9 mouse cellular contexts compared by ENCODE assay signal in genomic region chr5:138948031-138948980, GRCm38 (mm10). TPM values are rescaled to one million over a fixed set of nuclear protein-coding genes. Genes with fewer than 3 reads are reported as not detected.
DNase-seq lines count a peak whose midpoint lies in the region; ATAC-seq and TF ChIP-seq lines count a peak whose summit lies in the region.
"Had no signal": no experiment of that assay in that cellular context is flagged by ENCODE, and none has a peak within 500 bp of the region (broad histone marks: within the 10 kb centered on the region; RNA-seq: fewer than 3 reads in every experiment).

No protein-coding gene starts in this region.

- H3K9me3 ChIP-seq in neural tube, embryonic 12.5 days = no peaks in the 10 kb centered on the region
- no peaks in the 10 kb centered on the region for H3K9me3 ChIP-seq in neural tube, embryonic 15.5 days (replicated peaks)
- H3K9me3 ChIP-seq in embryonic facial prominence, embryonic 15.5 days (replicated peaks) = no peaks in the 10 kb centered on the region
- no peaks in the 10 kb centered on the region for H3K9me3 ChIP-seq in heart, embryonic 16.5 days (replicated peaks; ENCODE audit: control insufficient read depth, low read length)
- H3K9me3 ChIP-seq in kidney, embryonic 16.5 days (ENCODE audit: low read length) = no peaks in the 10 kb centered on the region
- H3K9me3 ChIP-seq in midbrain, postnatal 0 days (ENCODE audit: low read length) = no peaks in the 10 kb centered on the region

- H3K36me3 ChIP-seq in neural tube, embryonic 12.5 days = no peaks in the 10 kb centered on the region
- no peaks in the 10 kb centered on the region for H3K36me3 ChIP-seq in neural tube, embryonic 15.5 days
- H3K36me3 ChIP-seq in embryonic facial prominence, embryonic 15.5 days = no peaks in the 10 kb centered on the region
- no peaks in the 10 kb centered on the region for H3K36me3 ChIP-seq in heart, embryonic 16.5 days (ENCODE audit: control insufficient read depth, insufficient read depth)
- H3K36me3 ChIP-seq in kidney, embryonic 16.5 days (ENCODE audit: insufficient read depth, low read length) = no peaks in the 10 kb centered on the region
- no peaks in the 10 kb centered on the region for H3K36me3 ChIP-seq in midbrain, postnatal 0 days (ENCODE audit: insufficient read depth, low read length)

- peak; percentile 44 for DNase-seq in midbrain, postnatal 0 days (ENCODE audit: low spot score)
- DNase-seq in frontal cortex, postnatal 36 days (ENCODE audit: low spot score in 2 of 2) = no peak

- no peak overlapping the region for H3K27ac ChIP-seq in neural tube, embryonic 12.5 days
- no peak overlapping the region for H3K27ac ChIP-seq in neural tube, embryonic 15.5 days (replicated peaks)
- H3K27ac ChIP-seq in embryonic facial prominence, embryonic 15.5 days (replicated peaks) = peak overlapping the region; percentile 31
- peak overlapping the region; percentile 92 for H3K27ac ChIP-seq in heart, embryonic 16.5 days (ENCODE audit: low read length)
- H3K27ac ChIP-seq in kidney, embryonic 16.5 days (ENCODE audit: low read length) = peak overlapping the region; percentile 41
- no peak overlapping the region for H3K27ac ChIP-seq in midbrain, postnatal 0 days (ENCODE audit: low read depth, low read length)
- H3K27ac ChIP-seq: macrophage had no signal

- H3K4me2 ChIP-seq in neural tube, embryonic 12.5 days (replicated peaks) = 0 out of 2 replicates have a peak overlapping the region, but pooled peaks have one; percentile 0
- H3K4me2 ChIP-seq in neural tube, embryonic 15.5 days = no peak overlapping the region; the same call in 1 of the 2 replicates
- H3K4me2 ChIP-seq in embryonic facial prominence, embryonic 15.5 days (replicated peaks) = 0 out of 2 replicates have a peak overlapping the region, but pooled peaks have one; percentile 21
- peak overlapping the region; percentile 41 for H3K4me2 ChIP-seq in heart, embryonic 16.5 days (ENCODE audit: low read depth, low read length)
- peak overlapping the region; percentile 16; the same call in 1 of the 2 replicates for H3K4me2 ChIP-seq in kidney, embryonic 16.5 days (replicated peaks; ENCODE audit: low read depth, low read length)
- H3K4me2 ChIP-seq in midbrain, postnatal 0 days (ENCODE audit: low read depth, low read length, poor library complexity, severe bottlenecking) = no peak overlapping the region

- TF ChIP-seq CTCF in midbrain, postnatal 0 days (IDR thresholded peaks at IDR 0.05) = no peak

- H3K4me1 ChIP-seq in neural tube, embryonic 12.5 days = peaks cover 21% of the 10 kb centered on the region
- peaks cover 19% of the 10 kb centered on the region for H3K4me1 ChIP-seq in neural tube, embryonic 15.5 days
- peaks cover 39% of the 10 kb centered on the region for H3K4me1 ChIP-seq in embryonic facial prominence, embryonic 15.5 days
- H3K4me1 ChIP-seq in heart, embryonic 16.5 days (ENCODE audit: control insufficient read depth, insufficient read depth, low read length) = peaks cover 50% of the 10 kb centered on the region
- H3K4me1 ChIP-seq in kidney, embryonic 16.5 days (ENCODE audit: insufficient read depth, low read length) = peaks cover 34% of the 10 kb centered on the region
- 0 out of 2 replicates have a peak, but pooled peaks cover 3% of the 10 kb centered on the region for H3K4me1 ChIP-seq in midbrain, postnatal 0 days (ENCODE audit: insufficient read depth, low read length)

- no peaks in the 10 kb centered on the region for H3K27me3 ChIP-seq in neural tube, embryonic 12.5 days (replicated peaks)
- H3K27me3 ChIP-seq in neural tube, embryonic 15.5 days (replicated peaks) = no peaks in the 10 kb centered on the region
- peaks cover 4% of the 10 kb centered on the region for H3K27me3 ChIP-seq in embryonic facial prominence, embryonic 15.5 days
- no peaks in the 10 kb centered on the region for H3K27me3 ChIP-seq in heart, embryonic 16.5 days (ENCODE audit: control insufficient read depth, insufficient read depth, low read length)
- H3K27me3 ChIP-seq in kidney, embryonic 16.5 days (ENCODE audit: insufficient read depth, low read length) = no peaks in the 10 kb centered on the region
- no peaks in the 10 kb centered on the region for H3K27me3 ChIP-seq in midbrain, postnatal 0 days (ENCODE audit: insufficient read depth, low read length)

- ATAC-seq in neural tube, embryonic 12.5 days (ENCODE audit: low FRiP score, low read depth) = peak; percentile 78
- ATAC-seq in neural tube, embryonic 15.5 days (ENCODE audit: low FRiP score) = no peak
- peak; percentile 39; the same call in 1 of the 2 replicates for ATAC-seq in embryonic facial prominence, embryonic 15.5 days (ENCODE audit: insufficient number of reproducible peaks, low FRiP score, low TSS enrichment, low read depth)
- ATAC-seq in heart, embryonic 16.5 days (replicated peaks; ENCODE audit: extremely low read depth, insufficient read depth, low FRiP score) = peak; percentile 80
- peak; percentile 42 for ATAC-seq in kidney, embryonic 16.5 days (ENCODE audit: low FRiP score, low TSS enrichment)
- ATAC-seq in midbrain, postnatal 0 days (ENCODE audit: low FRiP score) = no peak
- ATAC-seq in erythroblast, adult 5-6 weeks (replicated peaks; ENCODE audit: low FRiP score, poor library complexity, severe bottlenecking) = no peak

- WGBS in neural tube, embryonic 12.5 days = 32% methylated on average over 13 of the region's 13 CpGs
- 26% methylated on average over 13 of the region's 13 CpGs for WGBS in neural tube, embryonic 15.5 days
- WGBS in embryonic facial prominence, embryonic 15.5 days = 28% methylated on average over 13 of the region's 13 CpGs
- 12% methylated on average over 13 of the region's 13 CpGs for WGBS in heart, embryonic 16.5 days
- 39% methylated on average over 13 of the region's 13 CpGs for WGBS in kidney, embryonic 16.5 days
- WGBS in midbrain, postnatal 0 days = 39% methylated on average over 11 of the region's 13 CpGs

- H3K4me3 ChIP-seq in neural tube, embryonic 12.5 days = no peak overlapping the region
- H3K4me3 ChIP-seq in neural tube, embryonic 15.5 days (replicated peaks) = no peak overlapping the region
- no peak overlapping the region for H3K4me3 ChIP-seq in embryonic facial prominence, embryonic 15.5 days (replicated peaks)
- no peak overlapping the region for H3K4me3 ChIP-seq in heart, embryonic 16.5 days (ENCODE audit: low read length)
- no peak overlapping the region for H3K4me3 ChIP-seq in kidney, embryonic 16.5 days (ENCODE audit: low read length)
- no peak overlapping the region for H3K4me3 ChIP-seq in midbrain, postnatal 0 days (ENCODE audit: low read depth, low read length)

- H3K9ac ChIP-seq in neural tube, embryonic 12.5 days = no peak overlapping the region
- no peak overlapping the region for H3K9ac ChIP-seq in neural tube, embryonic 15.5 days (replicated peaks)
- no peak overlapping the region for H3K9ac ChIP-seq in embryonic facial prominence, embryonic 15.5 days
- peak overlapping the region; percentile 2; the same call in 1 of the 2 replicates for H3K9ac ChIP-seq in heart, embryonic 16.5 days (ENCODE audit: low read length)
- no peak overlapping the region; the same call in 1 of the 2 replicates for H3K9ac ChIP-seq in kidney, embryonic 16.5 days (replicated peaks; ENCODE audit: low read length)
- H3K9ac ChIP-seq in midbrain, postnatal 0 days (replicated peaks; ENCODE audit: low read length, poor library complexity, severe bottlenecking) = no peak overlapping the region

RNA-seq across cellular contexts. Expression of gene Pdgfa, which starts 48.9 kb away (rescaled TPM):
- polyA plus RNA-seq in neural tube, embryonic 12.5 days (2016; fragmentation: Nextera tagmentation; extraction: Ambion mirVana) = 12.1 and 13.8 TPM in 2 replicates
- polyA plus RNA-seq in neural tube, embryonic 15.5 days (2015; fragmentation: Nextera tagmentation; extraction: Ambion mirVana) = 28.2 and 35.1 TPM in 2 replicates
- polyA plus RNA-seq in embryonic facial prominence, embryonic 15.5 days (2015; fragmentation: Nextera tagmentation; extraction: Ambion mirVana) = 69.5 and 84.2 TPM in 2 replicates
- polyA plus RNA-seq in heart, embryonic 16.5 days (2015; fragmentation: Nextera tagmentation; extraction: Ambion mirVana) = 54.0 and 56.0 TPM in 2 replicates
- 57.1 and 58.6 TPM in 2 replicates for polyA plus RNA-seq in kidney, embryonic 16.5 days (2015; fragmentation: Nextera tagmentation; extraction: Ambion mirVana)
- 64.0 and 67.7 TPM in 2 replicates for total RNA-seq in midbrain, postnatal 0 days (2014; rRNA removed)
- polyA plus RNA-seq in midbrain, postnatal 0 days (2015; fragmentation: Nextera tagmentation; extraction: Ambion mirVana) = 53.8 and 54.5 TPM in 2 replicates
- total RNA-seq in erythroblast, adult 5-6 weeks (2015; ENCODE audit: low replicate concordance) = not detected in 2 replicates
- not detected in 2 replicates for total RNA-seq in erythroblast, adult 5-6 weeks (2017; ENCODE audit: low replicate concordance)

Comparison
In these comparisons a context has a peak if more than half of its experiments do, and no peak if none do; other contexts are left out.
1. ATAC-seq: peak in neural tube, embryonic 12.5 days (single experiment), embryonic facial prominence, embryonic 15.5 days (single experiment), heart, embryonic 16.5 days (single experiment) and kidney, embryonic 16.5 days (single experiment); none in neural tube, embryonic 15.5 days (single experiment), midbrain, postnatal 0 days (single experiment) and erythroblast, adult 5-6 weeks (single experiment).
2. H3K4me2 ChIP-seq: peak in neural tube, embryonic 12.5 days (single experiment), embryonic facial prominence, embryonic 15.5 days (single experiment), heart, embryonic 16.5 days (single experiment) and kidney, embryonic 16.5 days (single experiment); none in neural tube, embryonic 15.5 days (single experiment) and midbrain, postnatal 0 days (single experiment).
3. H3K27ac ChIP-seq: peak in embryonic facial prominence, embryonic 15.5 days (single experiment), heart, embryonic 16.5 days (single experiment) and kidney, embryonic 16.5 days (single experiment); none in neural tube, embryonic 12.5 days (single experiment), neural tube, embryonic 15.5 days (single experiment) and midbrain, postnatal 0 days (single experiment).